Mouse (Mus musculus): ENCODE measurements around the gene Tbx15. TPM values are rescaled to one million over a fixed set of nuclear protein-coding genes. Genes with fewer than 3 reads are reported as not detected.
"Not testable (repeated sequence)": the region's sequence is repeated elsewhere in the genome, so short reads cannot be mapped to it uniquely, and the experiment has no call there.

Tbx15 gene
- total RNA-seq, 2 experiments from 2014 or later = not detected

GRCm38 (mm10) chr3:99263471-99263903 is 23.3 kb downstream of the Tbx15 start:
- ATAC-seq (replicated peaks; ENCODE audit: poor library complexity) = no peak

GRCm38 (mm10) chr3:99264695-99265094 is 24.5 kb downstream of the Tbx15 start:
- peak; percentile 54 for ATAC-seq (replicated peaks; ENCODE audit: poor library complexity)

GRCm38 (mm10) chr3:99266752-99267303 is 26.6 kb downstream of the Tbx15 start:
- no peak for ATAC-seq (replicated peaks; ENCODE audit: poor library complexity)

- no peak for ATAC-seq (replicated peaks; ENCODE audit: poor library complexity)
Observed at GRCm38 (mm10) chr3:99277973-99278580, 37.9 kb downstream of the Tbx15 start.

- ATAC-seq (replicated peaks; ENCODE audit: poor library complexity) = no peak
Observed at GRCm38 (mm10) chr3:99279718-99280117, 39.5 kb downstream of the Tbx15 start.

- ATAC-seq (replicated peaks; ENCODE audit: poor library complexity) = no peak
Observed at GRCm38 (mm10) chr3:99281453-99281852, 41.3 kb downstream of the Tbx15 start.

GRCm38 (mm10) chr3:99288302-99288701 is 48.1 kb downstream of the Tbx15 start:
- peak; percentile 72 for ATAC-seq (replicated peaks; ENCODE audit: poor library complexity)

- ATAC-seq (replicated peaks; ENCODE audit: poor library complexity) = no peak
Observed at GRCm38 (mm10) chr3:99290064-99290702, 50.0 kb downstream of the Tbx15 start.

- no peak for ATAC-seq (replicated peaks; ENCODE audit: poor library complexity)
Observed at GRCm38 (mm10) chr3:99290878-99291277, 50.7 kb downstream of the Tbx15 start.

GRCm38 (mm10) chr3:99291386-99291785 is 51.2 kb downstream of the Tbx15 start:
- ATAC-seq (replicated peaks; ENCODE audit: poor library complexity) = no peak

GRCm38 (mm10) chr3:99292531-99292931 is 52.4 kb downstream of the Tbx15 start:
- no peak for ATAC-seq (replicated peaks; ENCODE audit: poor library complexity)

- ATAC-seq (replicated peaks; ENCODE audit: poor library complexity) = not testable (repeated sequence)
Observed at GRCm38 (mm10) chr3:99294209-99294608, 54.0 kb downstream of the Tbx15 start.

GRCm38 (mm10) chr3:99295301-99295700 is 55.1 kb downstream of the Tbx15 start:
- no peak for ATAC-seq (replicated peaks; ENCODE audit: poor library complexity)

- ATAC-seq (replicated peaks; ENCODE audit: poor library complexity) = no peak
Observed at GRCm38 (mm10) chr3:99296186-99296585, 56.0 kb downstream of the Tbx15 start.

- no peak for ATAC-seq (replicated peaks; ENCODE audit: poor library complexity)
Observed at GRCm38 (mm10) chr3:99300846-99301245, 60.7 kb downstream of the Tbx15 start.

GRCm38 (mm10) chr3:99310877-99311276 is 70.7 kb downstream of the Tbx15 start:
- ATAC-seq (replicated peaks; ENCODE audit: poor library complexity) = no peak

- no peak for ATAC-seq (replicated peaks; ENCODE audit: poor library complexity)
Observed at GRCm38 (mm10) chr3:99311943-99312635, 71.9 kb downstream of the Tbx15 start.

- ATAC-seq (replicated peaks; ENCODE audit: poor library complexity) = no peak
Observed at GRCm38 (mm10) chr3:99322345-99322744, 82.2 kb downstream of the Tbx15 start.

GRCm38 (mm10) chr3:99329316-99329715 is 89.1 kb downstream of the Tbx15 start:
- ATAC-seq (replicated peaks; ENCODE audit: poor library complexity) = no peak

GRCm38 (mm10) chr3:99331086-99331485 is 90.9 kb downstream of the Tbx15 start:
- ATAC-seq (replicated peaks; ENCODE audit: poor library complexity) = no peak

- no peak for ATAC-seq (replicated peaks; ENCODE audit: poor library complexity)
Observed at GRCm38 (mm10) chr3:99336866-99337265, 96.7 kb downstream of the Tbx15 start.

- no peak for ATAC-seq (replicated peaks; ENCODE audit: poor library complexity)
Observed at GRCm38 (mm10) chr3:99338756-99339155, 98.6 kb downstream of the Tbx15 start.
